Mouse (Mus musculus): ENCODE data around the gene Ptms. TPM values are rescaled to one million over a fixed set of nuclear protein-coding genes. Genes with fewer than 3 reads are reported as not detected.
"Not testable (repeated sequence)": the region's sequence is repeated elsewhere in the genome, so short reads cannot be mapped to it uniquely, and the experiment has no call there.

The Ptms gene
- total RNA-seq, 2 experiments from 2014 or later: 549 to 587 TPM

GRCm38 (mm10) chr6:124904161-124904981 is 15.5 kb downstream of the Ptms start:
- DNase-seq: peak; percentile 75

GRCm38 (mm10) chr6:124903580-124904151 is 16.2 kb downstream of the Ptms start:
- peak; percentile 98 for DNase-seq

DNA sequence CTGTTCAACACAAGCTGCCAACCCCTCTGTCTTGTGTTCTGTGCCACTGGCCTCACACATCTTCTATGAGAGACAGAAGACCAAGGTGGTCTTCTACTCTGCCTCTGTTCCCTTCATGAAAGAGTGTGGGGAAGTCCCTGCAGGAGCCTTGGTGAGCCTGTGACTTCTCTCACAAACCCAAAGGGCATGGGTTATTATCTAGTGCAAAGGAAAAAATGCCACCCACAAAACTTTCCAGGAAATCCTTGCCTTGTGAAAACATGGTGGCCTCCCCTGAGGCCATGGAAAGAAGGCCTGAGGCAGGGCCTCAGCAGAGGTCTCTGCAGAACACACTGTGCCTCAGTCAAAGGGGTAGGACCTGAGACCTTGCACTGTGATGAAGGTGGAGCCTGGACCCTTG is 18.1 kb downstream of the Ptms start:
- no peak for DNase-seq

GRCm38 (mm10) chr6:124900801-124901480 is 19.0 kb downstream of the Ptms start:
- DNase-seq: no peak

- no peak for DNase-seq
These were observed 19.7 kb downstream of the Ptms start for GRCm38 (mm10) chr6:124900056-124900800.

GRCm38 (mm10) chr6:124898359-124898758 is 21.5 kb downstream of the Ptms start:
- no peak for DNase-seq

GRCm38 (mm10) chr6:124894113-124894512 is 25.8 kb downstream of the Ptms start:
- DNase-seq: not testable (repeated sequence)

GRCm38 (mm10) chr6:124890997-124891396 is 28.9 kb downstream of the Ptms start:
- DNase-seq: no peak

GRCm38 (mm10) chr6:124888555-124889125 is 31.3 kb downstream of the Ptms start:
- DNase-seq: no peak

DNA sequence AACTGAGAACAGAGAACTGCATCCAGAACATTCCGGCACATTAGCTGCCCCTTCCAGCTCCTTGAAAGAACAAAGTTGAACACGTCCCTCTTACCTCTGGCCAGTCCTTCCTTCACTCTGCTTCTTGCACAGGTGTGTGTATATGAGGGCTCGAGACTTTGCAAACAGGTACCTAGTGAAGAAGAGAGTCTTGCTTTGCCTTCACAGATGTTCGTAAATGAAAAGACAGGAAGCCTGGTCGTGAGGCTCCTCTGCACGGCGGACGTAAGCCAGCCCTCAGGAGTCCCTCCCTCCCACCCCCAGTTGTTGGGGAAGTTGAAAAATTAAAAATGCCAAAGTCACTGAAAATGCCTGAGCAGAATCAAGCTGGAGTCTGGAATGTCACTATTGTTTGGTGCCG is 31.9 kb downstream of the Ptms start, which contains the start of gene Cd4:
Cd4 (minus strand) TSS at position 236 of the 400 bp plus-strand sequence.
- DNase-seq: no peak

- DNase-seq: no peak
These were observed 33.9 kb downstream of the Ptms start for GRCm38 (mm10) chr6:124885956-124886381.

- peak; percentile 66 for DNase-seq
These were observed 35.0 kb downstream of the Ptms start for GRCm38 (mm10) chr6:124884714-124885500.

DNA sequence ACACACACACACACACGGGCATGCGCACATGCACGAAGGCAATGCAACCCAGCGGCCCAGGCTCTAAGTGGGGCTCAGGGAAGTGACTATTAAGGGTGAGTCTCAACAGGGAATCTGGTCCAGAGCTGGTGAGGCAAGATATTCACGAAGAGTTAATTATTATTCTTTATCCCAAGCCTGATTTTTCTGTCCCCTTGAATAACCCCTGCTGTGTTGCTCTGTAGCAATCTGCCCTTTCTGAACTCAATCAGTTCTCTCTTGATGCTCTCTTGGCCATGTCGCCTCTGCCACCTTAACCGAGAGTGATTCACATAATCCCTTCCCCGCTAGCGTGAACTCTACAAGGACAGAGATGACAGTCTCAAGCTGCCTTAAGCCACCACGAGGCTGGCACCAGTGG is 36.6 kb downstream of the Ptms start:
- no peak for DNase-seq

- no peak for DNase-seq
These were observed 38.1 kb downstream of the Ptms start for GRCm38 (mm10) chr6:124881821-124882220.

DNA sequence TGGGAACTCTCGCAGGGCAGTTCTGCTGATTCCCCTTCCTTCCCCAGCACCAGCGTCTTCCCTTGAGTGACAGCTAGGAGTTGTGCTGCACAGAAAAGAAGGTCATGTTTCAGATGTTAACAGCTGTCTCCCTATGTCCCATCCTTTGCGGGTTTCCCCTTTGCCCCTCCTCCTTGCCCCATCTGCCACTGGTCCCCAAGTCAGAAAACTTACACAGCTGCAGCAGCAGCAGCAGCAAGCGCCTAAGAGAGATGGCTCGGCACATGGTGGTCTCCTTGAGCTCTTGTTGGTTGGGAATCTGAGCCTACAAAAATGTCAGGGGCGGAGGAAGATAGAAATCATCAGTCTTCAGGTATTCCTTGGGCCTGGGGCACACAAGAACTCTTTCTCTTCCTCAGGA is 40.5 kb downstream of the Ptms start:
- DNase-seq: no peak

GRCm38 (mm10) chr6:124874348-124874747 is 45.6 kb downstream of the Ptms start:
- DNase-seq: no peak

- DNase-seq: no peak
These were observed 53.3 kb downstream of the Ptms start for GRCm38 (mm10) chr6:124866560-124866959.

DNA sequence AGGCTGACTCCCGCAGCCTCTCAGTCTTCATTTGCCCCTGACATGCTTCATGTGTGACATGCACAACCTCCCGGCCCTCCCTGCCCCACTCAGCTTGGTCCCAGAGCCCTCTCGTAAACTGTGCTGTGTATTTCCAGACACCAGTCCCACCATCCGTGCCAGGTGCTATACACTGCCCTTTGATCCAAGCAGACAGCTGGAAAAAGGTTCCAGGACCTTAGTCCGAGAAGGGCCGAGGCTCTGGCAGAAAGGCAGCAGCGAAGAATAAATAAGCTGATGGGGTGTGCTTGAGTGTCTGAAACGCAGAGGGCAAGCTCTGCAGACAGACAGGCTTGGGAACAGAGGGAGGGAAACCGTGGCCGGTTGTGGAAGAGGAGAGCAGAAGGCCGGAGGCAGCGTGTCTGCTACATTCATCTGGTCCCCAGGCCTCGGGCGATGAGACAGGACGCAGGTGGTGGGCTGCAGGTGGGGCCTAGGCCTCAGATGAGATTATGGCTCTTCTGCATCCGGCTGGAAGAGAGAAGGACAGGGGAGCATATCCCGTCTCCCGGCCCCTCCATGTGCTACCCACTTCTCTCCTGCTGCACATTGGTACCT is 54.0 kb downstream of the Ptms start:
- no peak for DNase-seq

Data from heart, postnatal 4 days (tissue).